Mouse (Mus musculus): ENCODE results near the gene Adam1a. TPM values are rescaled to one million over a fixed set of nuclear protein-coding genes. Genes with fewer than 3 reads are reported as not detected.
A peak's percentile ranks its signal among the peaks of the same experiment; 100 is the strongest.

The Adam1a gene
- polyA plus RNA-seq, 1 experiment = 2.3 TPM

GRCm38 (mm10) chr5:121493305-121493704 is 52.0 kb downstream of the Adam1a start:
- H3K9me3 ChIP-seq (replicated peaks; ENCODE audit: control insufficient read depth, insufficient read depth, low read length, poor library complexity, severe bottlenecking) = no peaks in the 10 kb centered on the region
- H3K27me3 ChIP-seq (ENCODE audit: control insufficient read depth, insufficient read depth, low read length, poor library complexity, severe bottlenecking) = no peaks in the 10 kb centered on the region
- TF ChIP-seq EP300 (IDR thresholded peaks at IDR 0.05; ENCODE audit: insufficient read depth, low read depth, low read length) (no peak), CTCF (IDR thresholded peaks at IDR 0.05; ENCODE audit: low read depth, low read length) (no peak), POLR2A (IDR thresholded peaks at IDR 0.05; ENCODE audit: insufficient read depth, low read length) (no peak)
- H3K4me3 ChIP-seq (ENCODE audit: low read depth, low read length) = no peak overlapping the region
- H3K36me3 ChIP-seq (ENCODE audit: control insufficient read depth, insufficient read depth, low read length, poor library complexity, severe bottlenecking) = no peaks in the 10 kb centered on the region
- no peaks in the 10 kb centered on the region for H3K4me1 ChIP-seq (ENCODE audit: control insufficient read depth, insufficient read depth, low read length)
- no peak overlapping the region for H3K27ac ChIP-seq (ENCODE audit: insufficient read depth, low read length)
- no peak overlapping the region for H3K9ac ChIP-seq (ENCODE audit: low read depth, poor library complexity, severe bottlenecking)

- Histone ChIP-seq H3K27ac (ENCODE audit: insufficient read depth, low read length) (no peak overlapping the region), H3K9me3 (replicated peaks; ENCODE audit: control insufficient read depth, insufficient read depth, low read length, poor library complexity, severe bottlenecking) (no peaks in the 10 kb centered on the region), H3K9ac (ENCODE audit: low read depth, poor library complexity, severe bottlenecking) (no peak overlapping the region), H3K27me3 (ENCODE audit: control insufficient read depth, insufficient read depth, low read length, poor library complexity, severe bottlenecking) (no peaks in the 10 kb centered on the region), H3K4me1 (ENCODE audit: control insufficient read depth, insufficient read depth, low read length) (no peaks in the 10 kb centered on the region), H3K36me3 (ENCODE audit: control insufficient read depth, insufficient read depth, low read length, poor library complexity, severe bottlenecking) (no peaks in the 10 kb centered on the region), H3K4me3 (ENCODE audit: low read depth, low read length) (no peak overlapping the region)
- no peak for TF ChIP-seq POLR2A (IDR thresholded peaks at IDR 0.05; ENCODE audit: insufficient read depth, low read length)
- no peak for TF ChIP-seq EP300 (IDR thresholded peaks at IDR 0.05; ENCODE audit: insufficient read depth, low read depth, low read length)
- TF ChIP-seq CTCF (IDR thresholded peaks at IDR 0.05; ENCODE audit: low read depth, low read length) = no peak
Measured at GRCm38 (mm10) chr5:121484801-121485200, 60.5 kb downstream of the Adam1a start.

- Histone ChIP-seq H3K4me3 (ENCODE audit: low read depth, low read length) (no peak overlapping the region), H3K9me3 (replicated peaks; ENCODE audit: control insufficient read depth, insufficient read depth, low read length, poor library complexity, severe bottlenecking) (no peaks in the 10 kb centered on the region), H3K27me3 (ENCODE audit: control insufficient read depth, insufficient read depth, low read length, poor library complexity, severe bottlenecking) (no peaks in the 10 kb centered on the region), H3K36me3 (ENCODE audit: control insufficient read depth, insufficient read depth, low read length, poor library complexity, severe bottlenecking) (no peaks in the 10 kb centered on the region), H3K27ac (ENCODE audit: insufficient read depth, low read length) (no peak overlapping the region), H3K4me1 (ENCODE audit: control insufficient read depth, insufficient read depth, low read length) (no peaks in the 10 kb centered on the region), H3K9ac (ENCODE audit: low read depth, poor library complexity, severe bottlenecking) (no peak overlapping the region)
- no peak for TF ChIP-seq EP300 (IDR thresholded peaks at IDR 0.05; ENCODE audit: insufficient read depth, low read depth, low read length)
- TF ChIP-seq POLR2A (IDR thresholded peaks at IDR 0.05; ENCODE audit: insufficient read depth, low read length) = no peak
- TF ChIP-seq CTCF (IDR thresholded peaks at IDR 0.05; ENCODE audit: low read depth, low read length) = no peak
Measured at GRCm38 (mm10) chr5:121477680-121478079, 67.6 kb downstream of the Adam1a start.

GRCm38 (mm10) chr5:121476040-121476439 is 69.2 kb downstream of the Adam1a start:
- no peaks in the 10 kb centered on the region for H3K27me3 ChIP-seq (ENCODE audit: control insufficient read depth, insufficient read depth, low read length, poor library complexity, severe bottlenecking)
- no peak overlapping the region for H3K27ac ChIP-seq (ENCODE audit: insufficient read depth, low read length)
- TF ChIP-seq POLR2A (IDR thresholded peaks at IDR 0.05; ENCODE audit: insufficient read depth, low read length) (no peak), EP300 (IDR thresholded peaks at IDR 0.05; ENCODE audit: insufficient read depth, low read depth, low read length) (no peak), CTCF (IDR thresholded peaks at IDR 0.05; ENCODE audit: low read depth, low read length) (no peak)
- no peak overlapping the region for H3K4me3 ChIP-seq (ENCODE audit: low read depth, low read length)
- no peaks in the 10 kb centered on the region for H3K36me3 ChIP-seq (ENCODE audit: control insufficient read depth, insufficient read depth, low read length, poor library complexity, severe bottlenecking)
- no peaks in the 10 kb centered on the region for H3K4me1 ChIP-seq (ENCODE audit: control insufficient read depth, insufficient read depth, low read length)
- no peak overlapping the region for H3K9ac ChIP-seq (ENCODE audit: low read depth, poor library complexity, severe bottlenecking)
- H3K9me3 ChIP-seq (replicated peaks; ENCODE audit: control insufficient read depth, insufficient read depth, low read length, poor library complexity, severe bottlenecking) = no peaks in the 10 kb centered on the region

GRCm38 (mm10) chr5:121474610-121475009 is 70.7 kb downstream of the Adam1a start:
- H3K27ac ChIP-seq (ENCODE audit: insufficient read depth, low read length) = no peak overlapping the region
- H3K4me1 ChIP-seq (ENCODE audit: control insufficient read depth, insufficient read depth, low read length) = no peaks in the 10 kb centered on the region
- H3K9me3 ChIP-seq (replicated peaks; ENCODE audit: control insufficient read depth, insufficient read depth, low read length, poor library complexity, severe bottlenecking) = no peaks in the 10 kb centered on the region
- H3K36me3 ChIP-seq (ENCODE audit: control insufficient read depth, insufficient read depth, low read length, poor library complexity, severe bottlenecking) = no peaks in the 10 kb centered on the region
- TF ChIP-seq POLR2A (IDR thresholded peaks at IDR 0.05; ENCODE audit: insufficient read depth, low read length) = no peak
- no peak for TF ChIP-seq CTCF (IDR thresholded peaks at IDR 0.05; ENCODE audit: low read depth, low read length)
- no peak for TF ChIP-seq EP300 (IDR thresholded peaks at IDR 0.05; ENCODE audit: insufficient read depth, low read depth, low read length)
- no peak overlapping the region for H3K9ac ChIP-seq (ENCODE audit: low read depth, poor library complexity, severe bottlenecking)
- no peaks in the 10 kb centered on the region for H3K27me3 ChIP-seq (ENCODE audit: control insufficient read depth, insufficient read depth, low read length, poor library complexity, severe bottlenecking)
- H3K4me3 ChIP-seq (ENCODE audit: low read depth, low read length) = no peak overlapping the region

- Histone ChIP-seq H3K9ac (ENCODE audit: low read depth, poor library complexity, severe bottlenecking) (peak overlapping the region; percentile 50), H3K9me3 (replicated peaks; ENCODE audit: control insufficient read depth, insufficient read depth, low read length, poor library complexity, severe bottlenecking) (no peaks in the 10 kb centered on the region), H3K4me1 (ENCODE audit: control insufficient read depth, insufficient read depth, low read length) (no peaks in the 10 kb centered on the region), H3K27ac (ENCODE audit: insufficient read depth, low read length) (no peak overlapping the region), H3K4me3 (ENCODE audit: low read depth, low read length) (peak overlapping the region; percentile 64), H3K27me3 (ENCODE audit: control insufficient read depth, insufficient read depth, low read length, poor library complexity, severe bottlenecking) (no peaks in the 10 kb centered on the region), H3K36me3 (ENCODE audit: control insufficient read depth, insufficient read depth, low read length, poor library complexity, severe bottlenecking) (no peaks in the 10 kb centered on the region)
- TF ChIP-seq POLR2A (IDR thresholded peaks at IDR 0.05; ENCODE audit: insufficient read depth, low read length) (peak; percentile 18), EP300 (IDR thresholded peaks at IDR 0.05; ENCODE audit: insufficient read depth, low read depth, low read length) (no peak), CTCF (IDR thresholded peaks at IDR 0.05; ENCODE audit: low read depth, low read length) (no peak)
Measured at GRCm38 (mm10) chr5:121472411-121472810, 72.9 kb downstream of the Adam1a start.

Data from ES-Bruce4 (cell line).